Mouse (Mus musculus): ENCODE measurements at regions not wholly inside any gene's neighbourhood (a gene's known extent, or its start where the extent isn't known, plus 50 kb on each side); places are given as distances from the start of the nearest gene placed in this dataset.

DNA sequence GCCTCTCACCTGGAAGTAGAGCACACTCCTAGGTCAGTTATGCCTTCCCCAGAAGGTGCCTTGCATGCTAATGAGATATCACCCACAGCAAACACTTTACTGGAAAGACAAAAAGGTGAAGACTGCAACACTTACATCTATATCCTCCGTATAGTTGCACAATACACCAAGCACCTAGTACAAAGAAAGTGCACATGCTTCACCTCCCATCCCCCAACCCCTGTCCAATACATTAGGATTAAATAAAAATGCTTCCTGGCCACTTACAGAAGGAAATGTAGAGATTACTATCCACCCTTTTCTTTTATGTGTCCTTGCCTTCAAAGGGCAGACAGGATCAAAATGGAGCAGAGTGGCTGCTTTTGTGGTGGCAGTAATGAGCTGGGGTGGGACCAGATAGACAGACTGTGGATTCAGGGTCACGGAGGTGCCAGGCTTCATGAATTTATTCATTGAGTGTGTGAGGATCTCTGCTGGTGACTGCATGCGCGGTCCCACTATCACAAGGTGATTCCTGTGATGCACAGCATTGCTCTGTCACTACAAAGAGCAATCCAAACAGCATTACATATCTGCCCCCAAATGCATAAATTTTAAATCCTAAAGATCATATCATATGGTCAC, 109.9 kb upstream of the Fat4 start:
- 40% methylated on average over 4 of the region's 4 CpGs for WGBS
- Histone ChIP-seq H3K4me2 (no peak overlapping the region), H3K27ac (no peak overlapping the region; the same call in 1 of the 2 replicates), H3K9ac (no peak overlapping the region), H3K4me3 (no peak overlapping the region), H3K9me3 (replicated peaks) (no peaks in the 10 kb centered on the region), H3K36me3 (ENCODE audit: poor library complexity, severe bottlenecking) (no peaks in the 10 kb centered on the region), H3K4me1 (peaks cover 8% of the 10 kb centered on the region), H3K27me3 (no peaks in the 10 kb centered on the region)
- ATAC-seq = peak; percentile 86; the same call in 1 of the 2 replicates

DNA sequence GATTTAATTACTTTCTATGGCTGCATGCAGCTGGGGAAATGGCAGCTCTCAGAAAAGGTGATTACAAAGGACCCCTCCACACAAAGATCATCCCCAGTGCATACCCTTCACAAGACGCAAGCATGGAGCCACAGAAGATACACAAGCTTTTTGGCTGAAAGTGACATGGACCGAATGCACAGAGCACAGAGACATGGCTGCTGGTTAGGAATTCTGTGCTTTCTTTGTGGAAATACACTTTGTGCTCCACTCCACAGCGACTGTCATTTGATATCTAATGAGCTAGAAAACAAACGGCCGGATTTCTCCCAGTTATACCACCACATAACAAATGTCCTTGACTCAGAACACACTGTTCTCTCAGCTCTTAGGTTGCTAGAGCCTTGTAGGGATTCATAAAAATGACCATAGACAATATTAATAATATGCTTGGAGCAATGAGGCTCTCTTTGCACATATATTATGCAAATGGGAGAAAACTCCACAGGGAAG, 132.1 kb upstream of the Fat4 start:
- Histone ChIP-seq H3K27me3 (no peaks in the 10 kb centered on the region), H3K9me3 (replicated peaks) (no peaks in the 10 kb centered on the region), H3K9ac (no peak overlapping the region), H3K4me3 (no peak overlapping the region), H3K27ac (peak overlapping the region; percentile 60), H3K4me2 (no peak overlapping the region), H3K36me3 (ENCODE audit: poor library complexity, severe bottlenecking) (no peaks in the 10 kb centered on the region), H3K4me1 (peaks cover 10% of the 10 kb centered on the region)
- 0 out of 2 replicates have a peak, but pooled peaks have one; percentile 30 for ATAC-seq
- WGBS = 32% methylated on average over 5 of the region's 5 CpGs

GRCm38 (mm10) chr3:38753446-38754205, 133.1 kb upstream of the Fat4 start:
- no peak; the same call in 1 of the 2 replicates for ATAC-seq
- 79% methylated on average over 2 of the region's 2 CpGs for WGBS
- Histone ChIP-seq H3K4me1 (peaks cover 10% of the 10 kb centered on the region), H3K27me3 (no peaks in the 10 kb centered on the region), H3K36me3 (ENCODE audit: poor library complexity, severe bottlenecking) (no peaks in the 10 kb centered on the region), H3K4me2 (no peak overlapping the region), H3K9me3 (replicated peaks) (no peaks in the 10 kb centered on the region), H3K27ac (no peak overlapping the region), H3K9ac (no peak overlapping the region), H3K4me3 (no peak overlapping the region)

- H3K9ac ChIP-seq = no peak overlapping the region
- 78% methylated on average over 4 of the region's 4 CpGs for WGBS
- no peaks in the 10 kb centered on the region for H3K27me3 ChIP-seq
- H3K4me2 ChIP-seq = no peak overlapping the region
- no peaks in the 10 kb centered on the region for H3K36me3 ChIP-seq (ENCODE audit: poor library complexity, severe bottlenecking)
- H3K27ac ChIP-seq = no peak overlapping the region
- no peak overlapping the region for H3K4me3 ChIP-seq
- no peak for ATAC-seq
- no peaks in the 10 kb centered on the region for H3K4me1 ChIP-seq
- H3K9me3 ChIP-seq (replicated peaks) = no peaks in the 10 kb centered on the region
Measured at GRCm38 (mm10) chr3:38742155-38742554, 144.6 kb upstream of the Fat4 start.

DNA sequence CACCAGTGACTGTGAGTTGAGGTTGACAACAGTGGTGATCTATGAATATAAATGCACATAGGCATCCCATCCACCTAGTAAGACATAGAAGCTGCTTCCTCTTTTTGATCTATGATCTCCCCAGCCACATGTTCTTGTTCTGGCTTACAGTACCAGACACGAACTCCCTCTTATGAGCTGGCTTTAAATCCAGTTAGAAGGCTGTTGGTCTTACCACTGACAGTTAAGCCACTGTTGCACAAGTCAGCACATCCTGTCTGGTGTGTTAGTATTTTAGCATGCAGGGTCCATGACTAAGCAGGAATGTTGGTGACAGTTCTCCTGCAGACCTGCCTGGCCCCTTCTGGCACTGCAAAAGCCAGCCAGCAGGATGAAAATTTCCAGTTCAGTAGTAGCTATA, 164.1 kb upstream of the Fat4 start:
- no peak overlapping the region for H3K4me2 ChIP-seq
- H3K4me1 ChIP-seq = no peaks in the 10 kb centered on the region
- H3K9me3 ChIP-seq (replicated peaks) = no peaks in the 10 kb centered on the region
- no peak overlapping the region for H3K9ac ChIP-seq
- no peak overlapping the region for H3K27ac ChIP-seq
- 80% methylated on average over 1 of the region's 1 CpGs for WGBS
- no peak for ATAC-seq
- H3K4me3 ChIP-seq = no peak overlapping the region
- no peaks in the 10 kb centered on the region for H3K36me3 ChIP-seq (ENCODE audit: poor library complexity, severe bottlenecking)
- H3K27me3 ChIP-seq = no peaks in the 10 kb centered on the region

- H3K9me3 ChIP-seq (replicated peaks) = no peaks in the 10 kb centered on the region
- ATAC-seq = peak; percentile 86
- H3K4me1 ChIP-seq = peaks cover 15% of the 10 kb centered on the region
- peak overlapping the region; percentile 49 for H3K27ac ChIP-seq
- H3K36me3 ChIP-seq (ENCODE audit: poor library complexity, severe bottlenecking) = no peaks in the 10 kb centered on the region
- H3K9ac ChIP-seq = no peak overlapping the region
- no peaks in the 10 kb centered on the region for H3K27me3 ChIP-seq
- WGBS = 9% methylated on average over 9 of the region's 9 CpGs
- no peak overlapping the region for H3K4me3 ChIP-seq
- H3K4me2 ChIP-seq = peak overlapping the region; percentile 6; the same call in 1 of the 2 replicates
Measured at GRCm38 (mm10) chr3:38712078-38712873, 174.5 kb upstream of the Fat4 start.

DNA sequence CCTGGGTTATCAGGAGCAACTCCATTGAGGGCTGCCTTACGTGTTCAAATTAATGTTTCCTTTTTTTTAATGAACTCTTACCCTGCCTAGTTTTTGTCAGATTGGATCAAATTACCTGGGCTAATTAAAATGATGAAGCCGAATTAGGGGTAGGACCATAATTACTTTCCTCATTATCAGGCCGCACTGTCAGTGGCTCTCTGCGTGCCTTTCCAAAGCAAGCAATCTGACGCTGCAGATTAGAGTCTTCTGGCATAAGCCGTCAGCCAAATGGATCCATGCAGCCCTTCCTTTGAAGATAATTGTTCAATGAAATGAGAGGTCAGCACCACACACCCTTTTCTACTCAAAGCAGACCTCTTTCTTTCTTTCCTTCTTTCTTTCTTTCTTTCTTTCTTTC, 175.5 kb upstream of the Fat4 start:
- H3K9me3 ChIP-seq (replicated peaks) = no peaks in the 10 kb centered on the region
- H3K4me2 ChIP-seq = peak overlapping the region; percentile 8; the same call in 1 of the 2 replicates
- H3K27me3 ChIP-seq = no peaks in the 10 kb centered on the region
- 4% methylated on average over 6 of the region's 6 CpGs for WGBS
- ATAC-seq = peak; percentile 39
- no peak overlapping the region for H3K9ac ChIP-seq
- no peak overlapping the region for H3K27ac ChIP-seq
- H3K4me1 ChIP-seq = peaks cover 15% of the 10 kb centered on the region
- no peak overlapping the region for H3K4me3 ChIP-seq
- no peaks in the 10 kb centered on the region for H3K36me3 ChIP-seq (ENCODE audit: poor library complexity, severe bottlenecking)

- no peaks in the 10 kb centered on the region for H3K36me3 ChIP-seq (ENCODE audit: poor library complexity, severe bottlenecking)
- H3K4me3 ChIP-seq = no peak overlapping the region
- no peak overlapping the region for H3K9ac ChIP-seq
- ATAC-seq = no peak
- H3K9me3 ChIP-seq (replicated peaks) = no peaks in the 10 kb centered on the region
- no peak overlapping the region for H3K4me2 ChIP-seq
- peaks cover 12% of the 10 kb centered on the region for H3K4me1 ChIP-seq
- WGBS = 73% methylated on average over 3 of the region's 3 CpGs
- no peak overlapping the region for H3K27ac ChIP-seq
- no peaks in the 10 kb centered on the region for H3K27me3 ChIP-seq
Measured at GRCm38 (mm10) chr3:38707891-38708290, 178.8 kb upstream of the Fat4 start.

DNA sequence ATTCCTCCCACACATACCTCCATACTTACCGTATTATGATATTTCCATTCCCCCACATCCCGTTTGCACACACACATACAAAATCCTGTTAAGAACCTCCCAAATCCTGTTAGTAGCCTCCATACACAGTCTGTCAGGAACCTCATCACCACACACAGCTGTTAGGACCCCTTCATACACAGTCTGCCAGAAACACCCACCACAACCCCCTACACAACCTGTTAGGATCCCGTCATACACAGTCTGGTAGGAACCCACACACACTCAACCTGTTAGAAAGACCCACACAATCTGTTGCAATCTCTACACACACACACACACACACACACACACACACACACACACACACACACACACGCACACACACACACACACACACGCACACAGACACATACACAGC, 187.5 kb upstream of the Fat4 start:
- no peak overlapping the region for H3K4me2 ChIP-seq
- no peak for ATAC-seq
- H3K36me3 ChIP-seq (ENCODE audit: poor library complexity, severe bottlenecking) = no peaks in the 10 kb centered on the region
- no peak overlapping the region for H3K9ac ChIP-seq
- peaks cover 19% of the 10 kb centered on the region for H3K4me1 ChIP-seq
- WGBS = 84% methylated on average over 5 of the region's 5 CpGs
- no peak overlapping the region for H3K27ac ChIP-seq
- H3K4me3 ChIP-seq = no peak overlapping the region
- H3K9me3 ChIP-seq (replicated peaks) = peaks cover 5% of the 10 kb centered on the region; the same call in 1 of the 2 replicates
- no peaks in the 10 kb centered on the region for H3K27me3 ChIP-seq

- H3K36me3 ChIP-seq (ENCODE audit: poor library complexity, severe bottlenecking) = no peaks in the 10 kb centered on the region
- H3K4me2 ChIP-seq = 0 out of 2 replicates have a peak overlapping the region, but pooled peaks have one; percentile 19
- H3K27me3 ChIP-seq = no peaks in the 10 kb centered on the region
- peak overlapping the region; percentile 67 for H3K27ac ChIP-seq
- H3K9ac ChIP-seq = no peak overlapping the region
- no peak overlapping the region for H3K4me3 ChIP-seq
- peaks cover 19% of the 10 kb centered on the region for H3K4me1 ChIP-seq
- peaks cover 5% of the 10 kb centered on the region; the same call in 1 of the 2 replicates for H3K9me3 ChIP-seq (replicated peaks)
- peak; percentile 86; the same call in 1 of the 2 replicates for ATAC-seq
- WGBS = 9% methylated on average over 8 of the region's 8 CpGs
Measured at GRCm38 (mm10) chr3:38697871-38698270, 188.9 kb upstream of the Fat4 start.

GRCm38 (mm10) chr3:38697349-38697748, 189.4 kb upstream of the Fat4 start:
- Histone ChIP-seq H3K4me3 (no peak overlapping the region), H3K27ac (no peak overlapping the region), H3K9ac (no peak overlapping the region), H3K9me3 (replicated peaks) (peaks cover 5% of the 10 kb centered on the region; the same call in 1 of the 2 replicates), H3K36me3 (ENCODE audit: poor library complexity, severe bottlenecking) (no peaks in the 10 kb centered on the region), H3K4me1 (peaks cover 19% of the 10 kb centered on the region), H3K4me2 (0 out of 2 replicates have a peak overlapping the region, but pooled peaks have one; percentile 19), H3K27me3 (no peaks in the 10 kb centered on the region)
- no peak for ATAC-seq
- WGBS = 79% methylated on average over 2 of the region's 2 CpGs

GRCm38 (mm10) chr3:38695836-38696235, 190.9 kb upstream of the Fat4 start:
- Histone ChIP-seq H3K4me1 (peaks cover 19% of the 10 kb centered on the region), H3K4me2 (no peak overlapping the region), H3K27me3 (no peaks in the 10 kb centered on the region), H3K9ac (no peak overlapping the region), H3K4me3 (no peak overlapping the region), H3K9me3 (replicated peaks) (peaks cover 3% of the 10 kb centered on the region; the same call in 1 of the 2 replicates), H3K27ac (no peak overlapping the region), H3K36me3 (ENCODE audit: poor library complexity, severe bottlenecking) (no peaks in the 10 kb centered on the region)
- WGBS = 78% methylated on average over 7 of the region's 7 CpGs
- ATAC-seq = no peak
